Comparison of ENCODE assay signal across 21 mouse cellular contexts in genomic region chr13:54152421-54152820, GRCm38 (mm10). TPM values are rescaled to one million over a fixed set of nuclear protein-coding genes. Genes with fewer than 3 reads are reported as not detected.
A peak's percentile ranks its signal among the peaks of the same experiment; 100 is the strongest.
DNase-seq lines count a peak whose midpoint lies in the region; ATAC-seq and TF ChIP-seq lines count a peak whose summit lies in the region.
"Had no signal": no experiment of that assay in that cellular context is flagged by ENCODE, and none has a peak within 500 bp of the region (broad histone marks: within the 10 kb centered on the region; RNA-seq: fewer than 3 reads in every experiment).

No protein-coding gene starts in this region.

- H3K4me2 ChIP-seq in liver, embryonic 14.5 days (ENCODE audit: low read depth): no peak overlapping the region
- H3K4me2 ChIP-seq in liver, embryonic 11.5 days: no peak overlapping the region
- H3K4me2 ChIP-seq: embryonic facial prominence, embryonic 15.5 days; forebrain, embryonic 15.5 days; hindbrain, embryonic 12.5 days; midbrain, embryonic 12.5 days had no signal

- no peak for ATAC-seq in liver, embryonic 14.5 days (ENCODE audit: insufficient read depth)
- ATAC-seq in liver, embryonic 11.5 days (replicated peaks; ENCODE audit: low FRiP score): no peak
- ATAC-seq: forebrain, embryonic 15.5 days had no signal

- H3K4me3 ChIP-seq in liver, embryonic 14.5 days (ENCODE audit: insufficient read depth in 1 of 2, low read depth in 2 of 2, low read length in 2 of 2): no peak overlapping the region
- no peak overlapping the region for H3K4me3 ChIP-seq in liver, embryonic 11.5 days (ENCODE audit: low read depth, low read length)
- H3K4me3 ChIP-seq in ES-Bruce4 (ENCODE audit: low read depth, low read length): no peak overlapping the region
- H3K4me3 ChIP-seq: embryonic facial prominence, embryonic 15.5 days; forebrain, embryonic 15.5 days; heart, adult 2 months; hindbrain, embryonic 12.5 days; midbrain, embryonic 12.5 days had no signal

- no peak for TF ChIP-seq EP300 in liver, embryonic 14.5 days (IDR thresholded peaks at IDR 0.05; ENCODE audit: low read depth)
- TF ChIP-seq EP300 in ES-Bruce4 (IDR thresholded peaks at IDR 0.05; ENCODE audit: insufficient read depth, low read depth, low read length): no peak

- 60% methylated on average over 1 of the region's 1 CpGs for WGBS in liver, embryonic 14.5 days (ENCODE audit: insufficient replicate concordance)
- 74% methylated on average over 1 of the region's 1 CpGs for WGBS in liver, embryonic 11.5 days

- H3K9ac ChIP-seq in liver, embryonic 14.5 days (replicated peaks): no peak overlapping the region
- no peak overlapping the region for H3K9ac ChIP-seq in liver, embryonic 11.5 days (ENCODE audit: low read depth, low read length)
- no peak overlapping the region for H3K9ac ChIP-seq in ES-Bruce4 (ENCODE audit: low read depth, poor library complexity, severe bottlenecking)
- H3K9ac ChIP-seq: embryonic facial prominence, embryonic 15.5 days; forebrain, embryonic 15.5 days; hindbrain, embryonic 12.5 days; midbrain, embryonic 12.5 days had no signal

- no peak overlapping the region for H3K27ac ChIP-seq in liver, embryonic 14.5 days
- H3K27ac ChIP-seq in liver, embryonic 11.5 days (ENCODE audit: low read depth, low read length): no peak overlapping the region
- no peak overlapping the region for H3K27ac ChIP-seq in ES-Bruce4 (ENCODE audit: insufficient read depth, low read length)
- H3K27ac ChIP-seq: embryonic facial prominence, embryonic 15.5 days; forebrain, embryonic 15.5 days; heart, adult 2 months; hindbrain, embryonic 12.5 days; midbrain, embryonic 12.5 days had no signal

- TF ChIP-seq CTCF in liver, embryonic 14.5 days (IDR thresholded peaks at IDR 0.05; ENCODE audit: low read depth): 0 out of 2 replicates have a peak, but pooled peaks have one; percentile 11
- TF ChIP-seq CTCF in ES-Bruce4 (IDR thresholded peaks at IDR 0.05; ENCODE audit: low read depth, low read length): peak; percentile 59

- no peaks in the 10 kb centered on the region for H3K27me3 ChIP-seq in liver, embryonic 14.5 days (ENCODE audit: control insufficient read depth, insufficient read depth, low read length)
- no peaks in the 10 kb centered on the region for H3K27me3 ChIP-seq in liver, embryonic 11.5 days (replicated peaks; ENCODE audit: control insufficient read depth, insufficient read depth, low read length)
- H3K27me3 ChIP-seq in ES-Bruce4 (ENCODE audit: control insufficient read depth, insufficient read depth, low read length, poor library complexity, severe bottlenecking): no peaks in the 10 kb centered on the region; the same call in 1 of the 2 replicates
- H3K27me3 ChIP-seq: embryonic facial prominence, embryonic 15.5 days; forebrain, embryonic 15.5 days; hindbrain, embryonic 12.5 days had no signal

- TF ChIP-seq POLR2A in ES-Bruce4 (IDR thresholded peaks at IDR 0.05; ENCODE audit: insufficient read depth, low read length): no peak

- no peaks in the 10 kb centered on the region for H3K4me1 ChIP-seq in liver, embryonic 14.5 days (replicated peaks; ENCODE audit: control insufficient read depth in 2 of 2, insufficient read depth in 2 of 2, low read length in 1 of 2)
- no peaks in the 10 kb centered on the region for H3K4me1 ChIP-seq in liver, embryonic 11.5 days (replicated peaks; ENCODE audit: control insufficient read depth, insufficient read depth, low read length)
- peaks cover 2% of the 10 kb centered on the region for H3K4me1 ChIP-seq in ES-Bruce4 (ENCODE audit: control insufficient read depth, insufficient read depth, low read length)
- H3K4me1 ChIP-seq: embryonic facial prominence, embryonic 15.5 days; forebrain, embryonic 15.5 days; midbrain, embryonic 12.5 days had no signal

- H3K9me3 ChIP-seq in liver, embryonic 14.5 days (ENCODE audit: control insufficient read depth, low read length): no peaks in the 10 kb centered on the region
- H3K9me3 ChIP-seq in liver, embryonic 11.5 days (ENCODE audit: control insufficient read depth, low read length): no peaks in the 10 kb centered on the region
- no peaks in the 10 kb centered on the region for H3K9me3 ChIP-seq in ES-Bruce4 (replicated peaks; ENCODE audit: control insufficient read depth, insufficient read depth, low read length, poor library complexity, severe bottlenecking)
- H3K9me3 ChIP-seq: embryonic facial prominence, embryonic 15.5 days; forebrain, embryonic 15.5 days; hindbrain, embryonic 12.5 days; midbrain, embryonic 12.5 days had no signal

- no peak for DNase-seq in liver, embryonic 14.5 days (ENCODE audit: low read depth in 3 of 3, low spot score in 3 of 3)
- no peak for DNase-seq in liver, embryonic 11.5 days (ENCODE audit: low spot score)
- DNase-seq in R1 (ENCODE audit: low read depth, low spot score): peak; percentile 72
- no peak for DNase-seq in frontal cortex, adult 2 months (ENCODE audit: extremely low spot score in 1 of 2, low spot score in 1 of 2)
- no peak for DNase-seq in cerebellum, adult 11-12 months
- DNase-seq in gastrocnemius, postnatal 4 days (ENCODE audit: low spot score in 2 of 2): no peak
- DNase-seq: adrenal gland, postnatal 25 days; cerebellum, adult 9-11 months; gastrocnemius, postnatal 25 days; heart, adult 2 months; kidney, adult 9 months; kidney, postnatal 36 days; lung, adult 2 months; lung, postnatal 14 days; right cerebral cortex, postnatal 14 days; thymus, postnatal 14 days had no signal

- no peaks in the 10 kb centered on the region for H3K36me3 ChIP-seq in liver, embryonic 14.5 days (replicated peaks; ENCODE audit: control insufficient read depth, insufficient read depth, low read depth)
- no peaks in the 10 kb centered on the region for H3K36me3 ChIP-seq in liver, embryonic 11.5 days (ENCODE audit: control insufficient read depth, insufficient read depth, low read length)
- H3K36me3 ChIP-seq in ES-Bruce4 (ENCODE audit: control insufficient read depth, insufficient read depth, low read length, poor library complexity, severe bottlenecking): no peaks in the 10 kb centered on the region
- H3K36me3 ChIP-seq: embryonic facial prominence, embryonic 15.5 days; forebrain, embryonic 15.5 days; hindbrain, embryonic 12.5 days; midbrain, embryonic 12.5 days had no signal

RNA-seq across cellular contexts. Expression of gene Hrh2, which starts 39.5 kb away (rescaled TPM):
- polyA plus RNA-seq in liver, embryonic 14.5 days (2012; rRNA removed): 0.09 and 0.10 TPM in 2 replicates
- polyA plus RNA-seq in liver, embryonic 14.5 days (2014; fragmentation: Nextera tagmentation; extraction: Ambion mirVana): 0.11 TPM in 1 of 2 replicates, not detected in the other
- polyA plus RNA-seq in liver, embryonic 11.5 days (2014; fragmentation: Nextera tagmentation; extraction: Ambion mirVana): 0.21 TPM in 1 of 2 replicates, not detected in the other
- polyA plus RNA-seq in ES-Bruce4 (2011; ENCODE audit: insufficient read depth, insufficient read length, low read depth, missing spikeins): not detected in 2 replicates
- 12.9 and 14.1 TPM in 2 replicates for polyA plus RNA-seq in frontal cortex, adult 2 months (2012; rRNA removed)
- total RNA-seq in gastrocnemius, postnatal 4 days (2021): under 1 TPM; 0.05 to 0.10 TPM
- total RNA-seq: gastrocnemius, postnatal 25 days had no signal

Comparison
In these comparisons a context has a peak if more than half of its experiments do, and no peak if none do; other contexts are left out.
1. RNA of gene Hrh2, which starts 39.5 kb away (polyA plus RNA-seq): 12.9 to 14.1 TPM in frontal cortex, adult 2 months; 0.21 TPM in liver, embryonic 11.5 days, 0.09 to 0.11 TPM in liver, embryonic 14.5 days and not detected in ES-Bruce4; every median in the first group is over 10 times any median in the second.